In the genomic region with DNA sequence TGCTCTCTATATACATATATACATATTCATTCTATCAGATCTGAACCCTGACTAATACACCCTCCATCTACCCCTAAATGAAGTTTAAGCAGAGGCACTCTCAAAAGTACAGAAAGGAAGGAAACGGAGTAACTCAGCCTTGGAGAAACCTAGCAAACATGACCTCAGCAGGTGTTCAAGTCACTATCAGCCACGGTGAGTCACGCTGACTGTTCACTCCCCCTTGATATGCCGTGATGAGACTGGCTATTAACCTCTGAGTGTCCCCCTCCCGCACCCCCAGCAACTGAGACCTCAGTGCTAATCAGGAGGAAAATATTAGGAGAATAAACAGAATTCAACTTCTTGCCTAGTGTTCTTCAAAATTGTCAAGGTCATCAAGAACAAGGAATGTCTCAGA, we compare ENCODE assay signal across 22 mouse cellular contexts.
"Had no signal": no experiment of that assay in that cellular context is flagged by ENCODE, and none has a peak within 500 bp of the region (broad histone marks: within the 10 kb centered on the region; RNA-seq: fewer than 3 reads in every experiment).

No protein-coding gene starts in this region.

- H3K36me3 ChIP-seq: lung, embryonic 15.5 days; midbrain, embryonic 12.5 days; neural tube, embryonic 13.5 days; neural tube, embryonic 15.5 days; stomach, embryonic 15.5 days had no signal

- ATAC-seq: liver, postnatal 0 days; lung, postnatal 0 days; midbrain, embryonic 16.5 days had no signal

- H3K4me2 ChIP-seq: lung, embryonic 15.5 days; midbrain, embryonic 12.5 days; neural tube, embryonic 13.5 days; neural tube, embryonic 15.5 days; stomach, embryonic 15.5 days had no signal

- H3K9ac ChIP-seq: liver, postnatal 0 days; lung, embryonic 15.5 days; midbrain, embryonic 12.5 days; neural tube, embryonic 13.5 days; neural tube, embryonic 15.5 days; stomach, embryonic 15.5 days had no signal

- H3K9me3 ChIP-seq: lung, embryonic 15.5 days; megakaryocyte, embryonic 14.5 days; midbrain, embryonic 12.5 days; neural tube, embryonic 13.5 days; neural tube, embryonic 15.5 days; stomach, embryonic 15.5 days had no signal

- H3K4me3 ChIP-seq: lung, embryonic 15.5 days; megakaryocyte, embryonic 14.5 days; midbrain, embryonic 12.5 days; myocyte; neural tube, embryonic 13.5 days; neural tube, embryonic 15.5 days; stomach, embryonic 15.5 days had no signal

- H3K27ac ChIP-seq: lung, embryonic 15.5 days; macrophage; midbrain, embryonic 12.5 days; neural tube, embryonic 13.5 days; neural tube, embryonic 15.5 days; stomach, embryonic 15.5 days had no signal

- DNase-seq: liver, postnatal 0 days; lung, adult 2 months; lung, postnatal 14 days; lung, postnatal 36 days; midbrain, embryonic 14.5 days; retina, postnatal 1 day; right cerebral cortex, adult 18-20 months; right cerebral cortex, postnatal 25 days; right cerebral cortex, postnatal 4 days; thymus, adult 18-20 months; thymus, postnatal 14 days; thymus, postnatal 36 days had no signal

- H3K27me3 ChIP-seq: lung, embryonic 15.5 days; megakaryocyte, embryonic 14.5 days; midbrain, embryonic 12.5 days; neural tube, embryonic 13.5 days; neural tube, embryonic 15.5 days; stomach, embryonic 15.5 days had no signal

- H3K4me1 ChIP-seq: lung, embryonic 15.5 days; midbrain, embryonic 12.5 days; neural tube, embryonic 13.5 days; neural tube, embryonic 15.5 days; stomach, embryonic 15.5 days had no signal
